ENCODE assay signal across 11 mouse cellular contexts in genomic region chr1:173879225-173879987, GRCm38 (mm10). TPM values are rescaled to one million over a fixed set of nuclear protein-coding genes. Genes with fewer than 3 reads are reported as not detected.
DNase-seq lines count a peak whose midpoint lies in the region; ATAC-seq and TF ChIP-seq lines count a peak whose summit lies in the region.
"Not testable (repeated sequence)": the region's sequence is repeated elsewhere in the genome, so short reads cannot be mapped to it uniquely, and the experiment has no call there.
"Had no signal": no experiment of that assay in that cellular context is flagged by ENCODE, and none has a peak within 500 bp of the region (broad histone marks: within the 10 kb centered on the region; RNA-seq: fewer than 3 reads in every experiment).

No protein-coding gene starts in this region.

- peak overlapping the region; percentile 24; the same call in 1 of the 2 replicates for H3K27ac ChIP-seq in bone marrow, adult 2 months (ENCODE audit: control insufficient read depth, insufficient read depth, low read depth, low read length, poor library complexity)
- H3K27ac ChIP-seq in heart, embryonic 16.5 days (ENCODE audit: low read length); kidney, postnatal 0 days: not testable (repeated sequence)

- H3K36me3 ChIP-seq in heart, embryonic 16.5 days (ENCODE audit: control insufficient read depth, insufficient read depth); kidney, postnatal 0 days (ENCODE audit: insufficient read depth, low read length): not testable (repeated sequence)

- H3K4me2 ChIP-seq in heart, embryonic 16.5 days (ENCODE audit: low read depth, low read length): not testable (repeated sequence)
- peak overlapping the region; percentile 21; the same call in 1 of the 2 replicates for H3K4me2 ChIP-seq in kidney, postnatal 0 days (ENCODE audit: low read length)

- WGBS in bone marrow, adult 2 months: under 1% methylated on average over 5 of the region's 5 CpGs
- 58% methylated on average over 5 of the region's 5 CpGs for WGBS in heart, embryonic 16.5 days
- 66% methylated on average over 5 of the region's 5 CpGs for WGBS in kidney, postnatal 0 days

- H3K27me3 ChIP-seq in heart, embryonic 16.5 days (ENCODE audit: control insufficient read depth, insufficient read depth, low read length); kidney, postnatal 0 days (ENCODE audit: insufficient read depth, low read length): not testable (repeated sequence)

- not testable (repeated sequence) for H3K4me1 ChIP-seq in bone marrow, adult 2 months (ENCODE audit: control insufficient read depth, insufficient read depth, low read length); heart, embryonic 16.5 days (ENCODE audit: control insufficient read depth, insufficient read depth, low read length); kidney, postnatal 0 days (replicated peaks; ENCODE audit: insufficient read depth, low read length)

- peak overlapping the region; percentile 44 for H3K4me3 ChIP-seq in bone marrow, adult 2 months (replicated peaks; ENCODE audit: control insufficient read depth, low read depth, low read length)
- H3K4me3 ChIP-seq in heart, embryonic 16.5 days (ENCODE audit: low read length): 0 out of 2 replicates have a peak overlapping the region, but pooled peaks have one; percentile 26
- H3K4me3 ChIP-seq in kidney, postnatal 0 days (replicated peaks; ENCODE audit: low read depth, low read length): 0 out of 2 replicates have a peak overlapping the region, but pooled peaks have one; percentile 20

- peak; percentile 16 for DNase-seq in CD4-positive helper T cell, adult 2 months (ENCODE audit: low read depth, low spot score)
- DNase-seq in kidney, postnatal 0 days (ENCODE audit: low spot score): not testable (repeated sequence)
- peak; percentile 7 to 10 for DNase-seq in natural killer cell, adult 2 months (ENCODE audit: low spot score in 2 of 2)
- peak; percentile 17 for DNase-seq in thymus, postnatal 0 days (ENCODE audit: low spot score)

- not testable (repeated sequence) for TF ChIP-seq POLR2A in bone marrow, adult 2 months (IDR thresholded peaks at IDR 0.05; ENCODE audit: borderline replicate concordance, control insufficient read depth, low read depth, low read length)

- not testable (repeated sequence) for H3K9ac ChIP-seq in heart, embryonic 16.5 days (ENCODE audit: low read length); kidney, postnatal 0 days (ENCODE audit: low read depth, low read length)

- ATAC-seq in erythroid progenitor cell, adult 5-6 weeks (replicated peaks; ENCODE audit: low FRiP score, poor library complexity, severe bottlenecking): 0 out of 2 replicates have a peak, but pooled peaks have one; percentile 12
- not testable (repeated sequence) for ATAC-seq in heart, embryonic 16.5 days (replicated peaks; ENCODE audit: extremely low read depth, insufficient read depth, low FRiP score); kidney, postnatal 0 days (replicated peaks; ENCODE audit: low FRiP score, low read depth)
- ATAC-seq in megakaryocyte, adult 5-6 weeks (ENCODE audit: poor library complexity, severe bottlenecking): peak; percentile 51

- TF ChIP-seq CTCF in bone marrow, adult 2 months (IDR thresholded peaks at IDR 0.05; ENCODE audit: control insufficient read depth, insufficient read depth, low read length); kidney, postnatal 0 days (IDR thresholded peaks at IDR 0.05; ENCODE audit: low read depth): not testable (repeated sequence)

- H3K9me3 ChIP-seq in heart, embryonic 16.5 days (replicated peaks; ENCODE audit: control insufficient read depth, low read length); kidney, postnatal 0 days (replicated peaks; ENCODE audit: low read length): not testable (repeated sequence)

RNA-seq across cellular contexts. Expression of gene Ifi211, which starts 33.4 kb away (rescaled TPM):
- 5.0 and 20.2 TPM in 2 replicates for polyA plus RNA-seq in bone marrow, adult 2 months (2011; ENCODE audit: insufficient read depth, insufficient read length, low replicate concordance, missing spikeins)
- total RNA-seq in erythroid progenitor cell, adult 5-6 weeks (2015; ENCODE audit: low replicate concordance): 5.0 and 16.3 TPM in 2 replicates
- 2.7 and 5.3 TPM in 2 replicates for total RNA-seq in erythroid progenitor cell, adult 5-6 weeks (2017; ENCODE audit: low replicate concordance)
- polyA plus RNA-seq in heart, embryonic 16.5 days (2015; fragmentation: Nextera tagmentation; extraction: Ambion mirVana): 2.1 and 4.2 TPM in 2 replicates
- 1.4 and 1.9 TPM in 2 replicates for polyA plus RNA-seq in kidney, postnatal 0 days (2015; fragmentation: Nextera tagmentation; extraction: Ambion mirVana)
- total RNA-seq in megakaryocyte, adult 5-6 weeks (2015): 165 and 182 TPM in 2 replicates
- total RNA-seq in megakaryocyte, adult 5-6 weeks (2017): 234 and 254 TPM in 2 replicates
- 7.8 and 9.3 TPM in 2 replicates for polyA plus RNA-seq in thymus, postnatal 0 days (2015; fragmentation: Nextera tagmentation; extraction: Ambion mirVana)
- total RNA-seq: G1E; left cerebral cortex, adult 18-20 months; left cerebral cortex, postnatal 25 days had no signal
- polyA plus RNA-seq: G1E had no signal
